Mouse (Mus musculus) c-Kit-positive CD71-positive TER-119-negative erythroid progenitor cells, embryonic 14.5 days (primary cell): ENCODE measurements around the gene Cpa5.

ENCODE experiments used
- DNase-seq: peaks from one replicate; pipeline ENCODE4 v3.0.0-alpha.2; 2013; ENCODE audit warnings: low read depth

Cpa5 gene

GRCm38 (mm10) chr6:30610710-30611109, at the start of gene Cpa5:
Gene Cpa5, plus strand, starts transcription at chr6:30611010.
- no peak for DNase-seq

- DNase-seq = no peak
Observed at GRCm38 (mm10) chr6:30562132-30562531, 48.7 kb upstream of the Cpa5 start.

- no peak for DNase-seq
Observed at GRCm38 (mm10) chr6:30563575-30563974, 47.2 kb upstream of the Cpa5 start.

GRCm38 (mm10) chr6:30564051-30564450, 46.8 kb upstream of the Cpa5 start:
- DNase-seq = no peak

- no peak for DNase-seq
Observed at GRCm38 (mm10) chr6:30568069-30568468, 42.7 kb upstream of the Cpa5 start, which contains the start of gene Cpa4. Gene Cpa4, plus strand, starts transcription at chr6:30568369.

- DNase-seq = no peak
Observed at GRCm38 (mm10) chr6:30569331-30569730, 41.5 kb upstream of the Cpa5 start.

GRCm38 (mm10) chr6:30570012-30570411, 40.8 kb upstream of the Cpa5 start:
- DNase-seq = no peak

GRCm38 (mm10) chr6:30572456-30573311, 38.1 kb upstream of the Cpa5 start:
- no peak for DNase-seq

- no peak for DNase-seq
Observed at GRCm38 (mm10) chr6:30573380-30573779, 37.4 kb upstream of the Cpa5 start.

GRCm38 (mm10) chr6:30574945-30575344, 35.9 kb upstream of the Cpa5 start:
- DNase-seq = no peak

- DNase-seq = no peak
Observed at GRCm38 (mm10) chr6:30576477-30577203, 34.2 kb upstream of the Cpa5 start.

- DNase-seq = no peak
Observed at GRCm38 (mm10) chr6:30579961-30580840, 30.6 kb upstream of the Cpa5 start.

GRCm38 (mm10) chr6:30580841-30581176, 30.0 kb upstream of the Cpa5 start:
- no peak for DNase-seq

- no peak for DNase-seq
Observed at GRCm38 (mm10) chr6:30586886-30587442, 23.8 kb upstream of the Cpa5 start.

- DNase-seq = no peak
Observed at GRCm38 (mm10) chr6:30589819-30590218, 21.0 kb upstream of the Cpa5 start.

GRCm38 (mm10) chr6:30591851-30592404, 18.9 kb upstream of the Cpa5 start:
- DNase-seq = no peak

- no peak for DNase-seq
Observed at GRCm38 (mm10) chr6:30592417-30592974, 18.3 kb upstream of the Cpa5 start.

GRCm38 (mm10) chr6:30594364-30594763, 16.4 kb upstream of the Cpa5 start:
- no peak for DNase-seq

- no peak for DNase-seq
Observed at GRCm38 (mm10) chr6:30596230-30596898, 14.4 kb upstream of the Cpa5 start.

GRCm38 (mm10) chr6:30600033-30600432, 10.8 kb upstream of the Cpa5 start:
- DNase-seq = no peak

GRCm38 (mm10) chr6:30600995-30601394, 9.8 kb upstream of the Cpa5 start:
- DNase-seq = no peak
